Mouse (Mus musculus): ENCODE measurements around the gene Ccdc84. TPM values are rescaled to one million over a fixed set of nuclear protein-coding genes. Genes with fewer than 3 reads are reported as not detected.

Ccdc84 gene
- total and polyA plus RNA-seq, 3 experiments, result 18.0 to 18.7 TPM; not detected in 1

DNA sequence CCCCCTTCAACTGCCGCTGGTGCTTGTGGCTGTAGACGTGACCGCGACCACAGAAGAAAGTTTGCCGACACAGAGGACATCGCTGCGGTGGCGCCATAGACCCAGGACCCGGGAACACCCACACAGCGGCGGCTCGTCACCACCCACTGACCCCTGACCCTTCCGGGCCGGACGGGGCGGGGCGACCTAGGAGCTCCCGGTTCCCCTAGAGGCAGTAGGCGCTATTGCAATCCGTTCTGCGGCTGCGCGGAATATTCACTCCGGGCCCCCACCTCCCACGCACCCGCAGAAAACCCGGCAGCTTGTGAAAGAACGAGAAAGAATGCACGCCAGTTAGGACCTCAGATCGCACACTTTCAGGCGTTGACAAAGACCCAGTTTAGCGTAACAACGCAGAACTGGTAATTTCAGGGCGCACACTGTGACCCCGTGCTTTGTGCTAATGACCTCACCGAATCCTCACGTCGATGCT is 441 bp downstream of the Ccdc84 start (continued):
- TF ChIP-seq MYC (IDR thresholded peaks at IDR 0.05; ENCODE audit: low read depth, low read length), result peak; percentile 54; the same call in 1 of the 2 replicates
- TF ChIP-seq JUND (IDR thresholded peaks at IDR 0.05; ENCODE audit: low read depth, low read length), result no peak
- TF ChIP-seq SIN3A (IDR thresholded peaks at IDR 0.05; ENCODE audit: low read length), result peak; percentile 65
- TF ChIP-seq MYB (IDR thresholded peaks at IDR 0.05; ENCODE audit: low read depth, low read length), result no peak
- 0 out of 2 replicates have a peak, but pooled peaks have one; percentile 41 for TF ChIP-seq GABPA (IDR thresholded peaks at IDR 0.05; ENCODE audit: low read depth, low read length)
- TF ChIP-seq TCF12 (IDR thresholded peaks at IDR 0.05; ENCODE audit: low read depth, low read length), result peak; percentile 44
- TF ChIP-seq RCOR1 (IDR thresholded peaks at IDR 0.05; ENCODE audit: low read depth, low read length), result no peak; the same call in 1 of the 2 replicates
- TF ChIP-seq ZMIZ1 (IDR thresholded peaks at IDR 0.05; ENCODE audit: low read depth, low read length), result no peak
- no peak for TF ChIP-seq USF2 (IDR thresholded peaks at IDR 0.05; ENCODE audit: borderline replicate concordance in 1 of 2, insufficient read depth in 1 of 2, low read depth in 1 of 2, low read length in 2 of 2)
- peak; percentile 70; the same call in 1 of the 2 replicates for TF ChIP-seq TBP (IDR thresholded peaks at IDR 0.05; ENCODE audit: low read depth, low read length)
- TF ChIP-seq CTCF (IDR thresholded peaks at IDR 0.05 in 2 of 3, conservative IDR thresholded peaks at IDR 0.05 in 1 of 3; ENCODE audit: control insufficient read depth in 1 of 3, insufficient read depth in 1 of 3, low read depth in 2 of 3, low read length in 3 of 3, poor library complexity in 1 of 3, severe bottlenecking in 1 of 3), result peak; percentile 51 to 69 (median 66); a peak in 5 of 6 replicates
- peak; percentile 92 for TF ChIP-seq MAZ (IDR thresholded peaks at IDR 0.05; ENCODE audit: low read depth, low read length)
- no peak for TF ChIP-seq E2F4 (IDR thresholded peaks at IDR 0.05; ENCODE audit: borderline replicate concordance, low read depth, low read length)
- TF ChIP-seq POLR2AphosphoS2 (IDR thresholded peaks at IDR 0.05; ENCODE audit: low read length), result peak; percentile 84
- TF ChIP-seq MEF2A (IDR thresholded peaks at IDR 0.05; ENCODE audit: extremely low read depth, insufficient replicate concordance, low read depth, low read length, poor library complexity, severe bottlenecking), result 0 out of 2 replicates have a peak, but pooled peaks have one; percentile 30
- TF ChIP-seq SMC3 (IDR thresholded peaks at IDR 0.05; ENCODE audit: low read depth, low read length), result no peak

DNA sequence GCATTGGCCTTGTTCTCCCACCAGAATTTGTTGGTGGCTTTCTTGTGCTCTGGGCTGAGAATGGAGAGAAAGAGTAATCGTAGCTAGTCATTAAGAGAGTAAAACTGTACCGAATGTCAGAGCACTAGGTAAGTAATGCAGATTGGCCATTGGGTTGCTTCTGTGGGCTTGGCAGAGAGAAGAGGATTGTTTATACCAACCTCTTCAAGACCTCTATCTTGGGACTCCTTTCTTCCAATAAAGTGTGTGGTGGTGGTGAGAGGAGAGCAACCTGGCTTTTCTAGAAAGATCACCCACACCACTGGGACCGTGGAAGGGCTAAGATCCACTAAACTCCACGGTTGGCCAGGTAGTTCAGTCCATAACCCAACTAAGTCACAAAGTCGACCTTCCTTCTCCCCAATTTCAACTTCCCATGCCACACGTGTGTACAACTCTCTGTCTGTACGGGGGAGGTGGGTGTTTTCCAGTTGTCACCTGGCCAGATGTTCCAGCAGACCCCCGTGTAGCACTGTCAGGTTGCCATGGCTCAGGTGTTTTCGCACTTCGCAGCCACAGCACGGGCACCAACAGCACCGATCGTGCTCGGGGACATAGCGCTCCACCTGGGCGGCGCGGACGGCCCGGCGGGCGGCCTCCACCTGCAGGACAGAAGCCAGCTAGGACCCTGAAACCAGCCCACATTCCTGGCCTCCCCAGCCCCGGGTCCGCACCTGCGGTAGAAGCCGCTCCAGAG is 1.0 kb downstream of the Ccdc84 start:
- H3K79me2 ChIP-seq (ENCODE audit: control insufficient read depth, insufficient read depth, low read length, poor library complexity), result peaks cover 10% of the 10 kb centered on the region
- no peaks in the 10 kb centered on the region for H3K27me3 ChIP-seq (ENCODE audit: control insufficient read depth in 1 of 2, insufficient read depth in 2 of 2, low read length in 2 of 2)
- peaks cover 3 to 20% of the 10 kb centered on the region in 2 experiments; a peak in 3 of 4 replicates for H3K4me1 ChIP-seq (ENCODE audit: control insufficient read depth in 1 of 2, insufficient read depth in 2 of 2, low read length in 2 of 2)
- H3K36me3 ChIP-seq (ENCODE audit: control insufficient read depth in 1 of 2, insufficient read depth in 2 of 2, low read length in 2 of 2), result peaks cover 0 to 26% of the 10 kb centered on the region in 2 experiments; a peak in 2 of 4 replicates
- no peak for TF ChIP-seq GABPA (IDR thresholded peaks at IDR 0.05; ENCODE audit: low read depth, low read length)
- no peak for TF ChIP-seq POLR2AphosphoS2 (IDR thresholded peaks at IDR 0.05; ENCODE audit: low read length)
- TF ChIP-seq ELF1 (IDR thresholded peaks at IDR 0.05; ENCODE audit: low read depth, low read length), result no peak
- TF ChIP-seq ZKSCAN1 (IDR thresholded peaks at IDR 0.05; ENCODE audit: low read depth, low read length), result no peak
- no peak for TF ChIP-seq ZC3H11A (IDR thresholded peaks at IDR 0.05; ENCODE audit: low read depth, low read length)
- TF ChIP-seq POLR2AphosphoS5 (IDR thresholded peaks at IDR 0.05; ENCODE audit: borderline replicate concordance, low read depth, low read length), result no peak
- TF ChIP-seq GATA1 (IDR thresholded peaks at IDR 0.05; ENCODE audit: low read depth, low read length), result no peak
- TF ChIP-seq CHD2 (IDR thresholded peaks at IDR 0.05; ENCODE audit: low read length), result no peak
- no peak for TF ChIP-seq CHD1 (IDR thresholded peaks at IDR 0.05; ENCODE audit: low read depth, low read length)
- peak; percentile 53 for DNase-seq (ENCODE audit: low read depth, low spot score)
- H3K27ac ChIP-seq (ENCODE audit: control insufficient read depth, low read depth, low read length), result peak overlapping the region; percentile 52
- no peaks in the 10 kb centered on the region for H3K9me3 ChIP-seq (replicated peaks; ENCODE audit: insufficient read depth, low read length)
- peak overlapping the region; percentile 78 for H3K9ac ChIP-seq (ENCODE audit: control insufficient read depth, low read depth, low read length, poor library complexity, severe bottlenecking)
- H3K4me3 ChIP-seq (ENCODE audit: control insufficient read depth in 1 of 2, insufficient read depth in 1 of 2, low read depth in 2 of 2, low read length in 2 of 2), result peak overlapping the region; percentile 80 to 95
